In the genomic region with DNA sequence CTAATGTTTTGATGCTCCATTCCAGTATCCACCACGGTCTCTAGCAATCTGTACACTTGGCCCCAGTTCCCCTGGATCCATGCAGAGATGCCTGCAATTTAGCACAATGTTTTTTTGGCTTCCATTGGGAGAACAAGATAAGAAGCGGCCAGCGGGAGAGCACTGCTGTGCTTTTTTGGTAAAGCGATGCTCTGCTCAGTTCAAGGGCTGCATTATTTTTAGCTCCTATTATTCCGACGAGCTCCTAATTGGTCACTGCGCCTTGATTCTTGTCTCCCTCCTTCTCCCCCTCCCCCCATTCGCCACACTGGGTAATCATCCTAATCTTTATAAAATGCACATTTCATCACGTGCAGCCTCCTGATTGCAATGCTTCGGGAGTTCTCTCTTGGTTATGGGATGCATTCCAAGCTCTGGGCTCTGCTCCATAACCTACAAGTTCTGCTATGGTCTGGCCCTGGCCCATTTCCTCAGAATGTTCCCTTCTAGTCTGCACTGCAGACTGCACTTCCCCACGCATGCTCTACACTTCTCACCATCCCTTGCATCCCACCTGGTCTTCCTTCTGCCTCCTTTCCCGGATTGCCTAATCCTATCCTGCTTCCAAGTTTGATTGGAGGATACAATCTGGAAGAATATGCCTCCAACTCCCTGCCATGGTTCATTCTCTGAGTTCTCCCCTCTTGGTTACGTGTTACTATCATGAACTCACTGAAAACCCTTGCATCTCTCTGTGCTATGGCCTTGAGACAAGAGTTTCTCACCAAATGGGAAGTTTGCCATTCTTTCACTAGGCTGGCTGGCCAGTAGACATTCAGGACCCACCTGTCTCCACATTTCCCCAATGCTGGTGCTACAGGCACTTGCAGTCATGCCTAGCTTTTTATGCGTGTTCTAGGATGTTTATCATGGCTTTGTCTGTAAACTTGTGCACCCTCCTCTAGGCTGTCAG, we compare ENCODE assay signal across 9 mouse cellular contexts.
A peak's percentile ranks its signal among the peaks of the same experiment; 100 is the strongest.
DNase-seq lines count a peak whose midpoint lies in the region; ATAC-seq and TF ChIP-seq lines count a peak whose summit lies in the region.
"Had no signal": no experiment of that assay in that cellular context is flagged by ENCODE, and none has a peak within 500 bp of the region (broad histone marks: within the 10 kb centered on the region; RNA-seq: fewer than 3 reads in every experiment).

No protein-coding gene starts in this region.

- H3K9me3 ChIP-seq in forebrain, postnatal 0 days (ENCODE audit: low read length): no peaks in the 10 kb centered on the region
- no peaks in the 10 kb centered on the region for H3K9me3 ChIP-seq in midbrain, embryonic 13.5 days

- no peak overlapping the region for H3K4me2 ChIP-seq in forebrain, postnatal 0 days (ENCODE audit: low read depth)
- H3K4me2 ChIP-seq in midbrain, embryonic 13.5 days (replicated peaks): no peak overlapping the region

- H3K9ac ChIP-seq in forebrain, postnatal 0 days: no peak overlapping the region
- no peak overlapping the region for H3K9ac ChIP-seq in midbrain, embryonic 13.5 days (replicated peaks)

- H3K27me3 ChIP-seq in forebrain, postnatal 0 days (ENCODE audit: insufficient read depth, low read length): no peaks in the 10 kb centered on the region
- no peaks in the 10 kb centered on the region for H3K27me3 ChIP-seq in midbrain, embryonic 13.5 days
- H3K27me3 ChIP-seq: CH12.LX had no signal

- H3K4me3 ChIP-seq in forebrain, postnatal 0 days (ENCODE audit: low read depth, low read length): no peak overlapping the region
- no peak overlapping the region for H3K4me3 ChIP-seq in midbrain, embryonic 13.5 days (replicated peaks)

- H3K4me1 ChIP-seq in forebrain, postnatal 0 days (ENCODE audit: insufficient read depth): no peaks in the 10 kb centered on the region
- H3K4me1 ChIP-seq in midbrain, embryonic 13.5 days (replicated peaks): no peaks in the 10 kb centered on the region

- peak; percentile 90 for ATAC-seq in forebrain, postnatal 0 days
- no peak for ATAC-seq in midbrain, embryonic 13.5 days

- WGBS in forebrain, postnatal 0 days: 37% methylated on average over 14 of the region's 14 CpGs
- 84% methylated on average over 14 of the region's 14 CpGs for WGBS in midbrain, embryonic 13.5 days

- H3K27ac ChIP-seq in forebrain, postnatal 0 days (ENCODE audit: low read depth, low read length): no peak overlapping the region
- no peak overlapping the region for H3K27ac ChIP-seq in midbrain, embryonic 13.5 days

- no peak for TF ChIP-seq CTCF in forebrain, postnatal 0 days (IDR thresholded peaks at IDR 0.05; ENCODE audit: low read depth)

- DNase-seq in gastrocnemius, postnatal 10 days: peak; percentile 4
- DNase-seq in gastrocnemius, adult 8-10 months (ENCODE audit: low spot score in 2 of 2): no peak
- peak; percentile 97 for DNase-seq in brain, adult 2 months (ENCODE audit: low read depth, low spot score)
- DNase-seq in forebrain, postnatal 0 days: peak; percentile 85
- DNase-seq in layer of hippocampus, adult 8-10 months (ENCODE audit: low spot score in 2 of 2): peak; percentile 81 to 84
- DNase-seq in right cerebral cortex, postnatal 25 days: peak; percentile 63
- no peak for DNase-seq in adrenal gland, adult 18-20 months (ENCODE audit: low spot score in 2 of 2)

- H3K36me3 ChIP-seq in forebrain, postnatal 0 days (ENCODE audit: insufficient read depth): no peaks in the 10 kb centered on the region
- H3K36me3 ChIP-seq in midbrain, embryonic 13.5 days: no peaks in the 10 kb centered on the region

Comparison
In these comparisons a context has a peak if more than half of its experiments do, and no peak if none do; other contexts are left out.
1. DNase-seq: peak in gastrocnemius, postnatal 10 days (single experiment), brain, adult 2 months (single experiment), forebrain, postnatal 0 days (single experiment), layer of hippocampus, adult 8-10 months (2 of 2) and right cerebral cortex, postnatal 25 days (single experiment); none in gastrocnemius, adult 8-10 months (0 of 2) and adrenal gland, adult 18-20 months (0 of 2).